Mouse (Mus musculus) forebrain, embryonic 10.5 days (tissue): ENCODE results near the gene Itgae. TPM values are rescaled to one million over a fixed set of nuclear protein-coding genes. Genes with fewer than 3 reads are reported as not detected.

Experiments used
- DNase-seq: peaks from one replicate; pipeline ENCODE4 v3.0.0-alpha.2; 2017; ENCODE audit warnings: low spot score; ENCODE audit errors: extremely low spot score
- H3K27ac ChIP-seq: fragments of 300-500 bp; sonication (generic); 2 replicates; pipeline ENCODE4 v1.5.1; 2016; ENCODE audit warnings: mild to moderate bottlenecking
- H3K27me3 ChIP-seq: fragments of 300-500 bp; sonication (generic); 2 replicates; pipeline ENCODE4 v1.6.1; 2016; ENCODE audit warnings: mild to moderate bottlenecking; ENCODE audit not compliant: poor library complexity, severe bottlenecking
- H3K36me3 ChIP-seq: fragments of 300-500 bp; sonication (generic); replicated peaks from 2 replicates; pipeline ENCODE4 v1.6.1; 2016; ENCODE audit warnings: mild to moderate bottlenecking, moderate library complexity
- H3K4me1 ChIP-seq: fragments of 300-500 bp; sonication (generic); 2 replicates; pipeline ENCODE4 v1.6.1; 2016
- H3K4me3 ChIP-seq: fragments of 300-500 bp; sonication (generic); 2 replicates; pipeline ENCODE4 v1.5.1; 2016; ENCODE audit warnings: mild to moderate bottlenecking, moderate library complexity
- H3K9me3 ChIP-seq: fragments of 300-500 bp; sonication (generic); 2 replicates; pipeline ENCODE4 v1.6.1; 2016; ENCODE audit warnings: mild to moderate bottlenecking, moderate library complexity
- WGBS: fragments of 180-500 bp; shearing (Covaris S2); methylation state at CpG from one replicate; pipeline ENCODE4 v1.1.7; 2016; 5-methylcytosine and 5-hydroxymethylcytosine counted together
- polyA plus RNA-seq: library from polyadenylated mRNA; unstranded; fragments of >200 nt; fragmentation: Nextera tagmentation; extraction: Ambion mirVana; gene quantifications from 2 replicates; pipeline ENCODE4 v1.2.1, GENCODE M21; 2016

The Itgae gene
- polyA plus RNA-seq, 1 experiment from 2014 or later = 0.45 TPM

DNA sequence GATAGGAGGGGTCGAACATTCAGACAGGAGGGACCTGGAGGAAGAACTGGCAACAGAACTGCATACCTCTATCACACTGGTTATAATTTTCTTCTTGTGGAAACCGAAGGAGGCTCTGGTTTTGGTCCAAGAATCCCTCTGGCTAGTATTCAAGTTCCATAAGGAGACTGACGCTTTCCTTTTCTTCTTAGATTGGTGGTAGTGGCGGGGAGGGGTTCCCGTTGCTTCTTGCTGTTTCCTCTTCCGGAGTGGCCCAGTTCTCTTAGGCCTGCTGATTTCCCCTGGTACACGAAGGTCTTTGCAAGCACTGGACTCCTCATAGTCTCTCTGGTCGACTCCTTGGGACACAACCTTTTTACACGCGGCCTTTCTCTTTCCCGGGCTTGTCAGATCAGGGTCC, 46.7 kb downstream of the Itgae start:
- Histone ChIP-seq H3K9me3 (peaks cover 37% of the 10 kb centered on the region), H3K4me3 (peak overlapping the region; percentile 81), H3K27ac (peak overlapping the region; percentile 94), H3K4me1 (peaks cover 42% of the 10 kb centered on the region), H3K36me3 (peaks cover 48% of the 10 kb centered on the region), H3K27me3 (no peaks in the 10 kb centered on the region)
- WGBS = 57% methylated on average over 11 of the region's 11 CpGs
- DNase-seq = no peak

DNA sequence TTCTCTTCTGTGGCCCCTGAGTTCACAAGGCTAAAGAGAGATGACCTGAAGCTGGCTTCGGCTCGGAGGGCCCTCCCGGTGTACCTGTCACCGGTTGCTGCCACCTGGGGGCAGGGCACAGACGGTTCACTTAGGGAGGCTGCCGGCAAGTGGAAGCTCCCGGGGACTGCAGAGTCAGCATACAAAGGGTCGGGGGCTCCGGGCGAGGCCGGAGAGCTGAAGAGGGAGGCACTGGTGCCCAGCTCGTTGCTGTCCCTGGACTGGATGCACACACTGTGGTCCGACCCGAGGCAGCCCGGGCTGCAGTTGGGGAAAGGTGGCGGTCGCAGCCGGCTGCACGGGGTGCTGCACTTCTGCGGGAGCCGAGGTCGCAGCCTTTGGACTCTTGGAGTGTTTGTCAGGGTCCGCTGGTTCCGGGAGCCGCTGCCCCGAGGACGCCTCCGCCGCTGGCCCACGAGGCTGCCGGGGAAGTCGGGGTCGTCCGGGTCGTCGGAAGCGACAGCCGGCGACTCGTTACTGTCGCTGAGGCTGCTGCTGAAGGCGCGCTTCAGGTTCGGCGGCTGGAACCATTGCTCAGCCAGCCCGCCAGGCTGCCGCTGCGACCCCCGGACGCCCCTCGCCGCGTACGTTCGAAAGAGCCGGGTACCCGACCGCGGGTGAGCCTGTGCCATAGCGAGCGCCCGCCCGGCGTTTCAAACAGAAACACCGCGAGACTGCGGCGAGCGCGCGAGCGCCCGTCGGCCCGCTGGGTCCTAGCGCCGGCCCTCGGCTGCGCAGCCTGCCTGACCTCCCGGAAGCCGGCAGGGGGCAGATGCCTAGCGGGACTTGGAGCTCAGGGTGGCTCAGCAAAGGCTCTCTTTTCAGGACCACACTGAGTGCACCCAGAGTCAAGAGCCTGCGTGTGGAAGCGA, 47.5 kb downstream of the Itgae start, which contains the start of gene Haspin:
TSS of gene Haspin (minus strand) at position 704 of the 911 bp plus-strand sequence.
- H3K4me3 ChIP-seq = peak within 1 kb of the TSS; percentile 81
- WGBS = under 1% methylated on average over 84 of the region's 84 CpGs
- H3K4me1 ChIP-seq = peaks cover 42% of the 10 kb centered on the region
- no peaks in the 10 kb centered on the region for H3K27me3 ChIP-seq
- peaks cover 33% of the 10 kb centered on the region for H3K9me3 ChIP-seq
- peak; percentile 89 for DNase-seq
- H3K36me3 ChIP-seq = peaks cover 40% of the 10 kb centered on the region
- peak within 1 kb of the TSS; percentile 94 for H3K27ac ChIP-seq

- H3K4me3 ChIP-seq = no peak overlapping the region
- DNase-seq = no peak
- no peak overlapping the region for H3K27ac ChIP-seq
- no peaks in the 10 kb centered on the region for H3K36me3 ChIP-seq
- 62% methylated on average over 1 of the region's 1 CpGs for WGBS
- H3K27me3 ChIP-seq = no peaks in the 10 kb centered on the region
- no peaks in the 10 kb centered on the region for H3K9me3 ChIP-seq
- H3K4me1 ChIP-seq = peaks cover 7% of the 10 kb centered on the region; the same call in 1 of the 2 replicates
These were observed 53.9 kb downstream of the Itgae start for GRCm38 (mm10) chr11:73144261-73144681.

DNA sequence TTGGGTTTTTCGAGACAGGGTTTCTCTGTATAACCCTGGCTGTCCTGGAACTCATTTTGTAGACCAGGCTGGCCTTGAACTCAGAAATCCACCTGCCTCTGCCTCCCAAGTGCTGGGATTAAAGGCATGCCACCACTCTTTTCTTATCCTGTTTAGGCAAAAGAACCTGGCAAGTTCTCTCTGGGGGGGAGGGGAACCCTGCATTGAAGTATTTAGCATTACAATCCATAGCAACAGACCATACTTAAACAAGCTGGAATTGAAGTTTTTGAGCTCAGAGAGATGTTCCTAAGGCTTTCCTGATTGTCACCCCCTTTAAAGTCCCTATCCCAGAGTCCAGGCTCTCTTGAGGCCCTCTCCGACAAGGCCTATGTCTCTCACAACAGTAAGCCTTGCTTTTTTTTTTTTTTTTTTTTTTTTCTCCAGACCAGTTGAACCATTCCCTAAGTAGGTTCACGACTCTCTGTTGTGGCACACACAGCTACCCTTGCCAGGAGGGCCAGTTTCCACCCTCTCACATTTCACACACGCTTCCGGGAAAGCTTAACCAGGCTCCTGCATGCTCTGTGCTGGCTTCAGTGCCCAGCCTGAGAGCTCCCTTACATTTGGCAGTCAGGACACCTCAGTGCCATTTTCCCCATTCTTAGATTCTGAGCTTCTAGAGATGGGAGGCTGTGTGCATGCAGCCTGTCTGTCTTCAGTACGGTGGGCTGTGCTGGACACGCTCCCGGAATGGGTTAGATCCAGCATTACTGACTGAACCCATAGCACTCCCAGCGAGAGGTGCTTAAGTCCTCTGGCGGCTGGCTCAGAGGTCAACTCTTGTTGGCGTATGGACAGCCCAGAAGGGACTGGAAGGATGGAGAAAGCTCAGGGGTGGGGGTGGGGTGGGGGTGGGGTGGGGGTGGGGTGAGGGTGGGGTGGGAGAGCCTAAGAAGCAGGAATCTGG, 55.9 kb downstream of the Itgae start:
- WGBS = 61% methylated on average over 11 of the region's 11 CpGs
- H3K27me3 ChIP-seq = no peaks in the 10 kb centered on the region
- DNase-seq = no peak
- H3K4me1 ChIP-seq = peaks cover 7% of the 10 kb centered on the region; the same call in 1 of the 2 replicates
- no peaks in the 10 kb centered on the region for H3K36me3 ChIP-seq
- H3K27ac ChIP-seq = 0 out of 2 replicates have a peak overlapping the region, but pooled peaks have one; percentile 30
- no peaks in the 10 kb centered on the region for H3K9me3 ChIP-seq
- H3K4me3 ChIP-seq = no peak overlapping the region

- WGBS = 64% methylated on average over 7 of the region's 7 CpGs
- Histone ChIP-seq H3K27me3 (no peaks in the 10 kb centered on the region), H3K27ac (0 out of 2 replicates have a peak overlapping the region, but pooled peaks have one; percentile 30)
These were observed 56.6 kb downstream of the Itgae start for GRCm38 (mm10) chr11:73146975-73147365.

GRCm38 (mm10) chr11:73148209-73148608, 57.8 kb downstream of the Itgae start:
- H3K4me1 ChIP-seq = peaks cover 7% of the 10 kb centered on the region; the same call in 1 of the 2 replicates
- no peak overlapping the region for H3K27ac ChIP-seq
- DNase-seq = no peak
- no peak overlapping the region for H3K4me3 ChIP-seq
- H3K9me3 ChIP-seq = no peaks in the 10 kb centered on the region
- WGBS = 76% methylated on average over 9 of the region's 9 CpGs
- no peaks in the 10 kb centered on the region for H3K36me3 ChIP-seq
- H3K27me3 ChIP-seq = no peaks in the 10 kb centered on the region

More at GRCm38 (mm10) chr11:73146975-73147365, 56.6 kb downstream of the Itgae start:
- Histone ChIP-seq H3K4me1 (peaks cover 7% of the 10 kb centered on the region; the same call in 1 of the 2 replicates), H3K36me3 (no peaks in the 10 kb centered on the region), H3K4me3 (no peak overlapping the region), H3K9me3 (no peaks in the 10 kb centered on the region)
- DNase-seq = no peak

GRCm38 (mm10) chr11:73155071-73155470, 64.7 kb downstream of the Itgae start:
- Histone ChIP-seq H3K27ac (no peak overlapping the region), H3K4me1 (peaks cover 4% of the 10 kb centered on the region), H3K4me3 (no peak overlapping the region), H3K36me3 (no peaks in the 10 kb centered on the region), H3K27me3 (peaks cover 22% of the 10 kb centered on the region), H3K9me3 (no peaks in the 10 kb centered on the region)
- 85% methylated on average over 6 of the region's 6 CpGs for WGBS
- DNase-seq = no peak

DNA sequence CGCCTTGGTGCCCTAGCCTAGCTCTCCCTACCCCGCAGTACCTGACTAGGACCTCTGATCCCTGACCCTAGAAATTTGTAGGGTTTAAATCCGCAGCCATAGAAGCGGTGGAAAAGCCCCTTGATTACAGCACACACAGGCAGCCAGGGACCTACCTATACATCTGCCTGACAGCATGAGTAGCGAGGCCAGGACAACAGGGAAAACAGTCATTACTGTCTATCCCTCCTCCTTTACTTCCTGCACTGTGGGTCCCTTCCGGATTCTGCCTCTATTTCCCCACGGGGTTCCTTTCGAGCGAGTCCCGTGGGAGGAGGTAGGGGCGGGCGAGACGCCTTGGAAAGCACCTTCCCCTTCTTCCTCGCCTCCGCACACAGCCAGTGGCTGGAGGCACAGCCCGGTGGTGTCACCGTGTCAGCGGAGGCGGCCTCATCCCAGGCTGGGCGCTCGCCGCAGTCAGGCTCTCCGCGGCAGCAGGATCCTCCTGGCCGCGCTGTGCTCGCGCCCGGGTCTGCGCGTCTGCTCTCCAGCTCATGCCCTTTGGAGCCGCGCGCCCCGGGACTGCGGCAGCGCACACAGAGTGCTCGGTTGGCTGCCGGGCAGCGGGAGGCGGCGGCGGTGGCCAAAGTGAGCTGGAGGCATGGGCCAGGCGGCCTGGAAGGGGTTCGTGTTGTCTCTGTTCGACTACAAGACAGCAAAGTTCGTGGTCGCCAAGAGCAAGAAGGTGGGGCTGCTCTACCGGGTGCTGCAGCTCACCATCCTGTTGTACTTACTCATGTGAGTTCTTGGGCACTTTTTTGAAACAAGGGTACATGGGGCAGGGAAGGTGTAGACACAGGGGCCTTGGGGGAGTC, 69.8 kb downstream of the Itgae start, which contains the start of gene P2rx5:
TSS of gene P2rx5 (plus strand) at position 465 of the 854 bp plus-strand sequence.
- DNase-seq = peak; percentile 32
- H3K27ac ChIP-seq = 0 out of 2 replicates have a peak within 1 kb of the TSS, but pooled peaks have one; percentile 30
- H3K27me3 ChIP-seq = peaks cover 40% of the 10 kb centered on the region
- H3K36me3 ChIP-seq = no peaks in the 10 kb centered on the region
- WGBS = 3% methylated on average over 49 of the region's 49 CpGs
- H3K9me3 ChIP-seq = no peaks in the 10 kb centered on the region
- H3K4me3 ChIP-seq = peak within 1 kb of the TSS; percentile 54
- peaks cover 16% of the 10 kb centered on the region for H3K4me1 ChIP-seq

DNA sequence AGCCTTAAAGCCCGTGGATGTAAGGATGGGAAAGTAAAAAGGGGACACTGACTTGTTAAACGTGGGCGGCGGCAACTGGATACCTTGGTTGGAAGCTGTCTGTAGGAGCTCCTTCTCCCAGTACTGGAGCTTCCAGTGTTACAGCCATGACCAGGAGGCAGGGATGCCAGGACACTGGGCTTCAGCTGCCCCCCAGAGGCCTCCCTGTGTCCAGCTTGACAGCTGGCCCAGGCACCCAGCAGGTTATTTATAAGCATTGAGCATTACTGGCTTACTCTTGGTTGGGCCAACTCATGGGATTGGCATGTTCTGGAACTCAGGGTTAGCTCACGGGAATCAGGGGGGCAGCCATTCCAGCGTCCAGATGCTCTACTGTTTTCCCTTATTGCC, 70.4 kb downstream of the Itgae start:
- Histone ChIP-seq H3K4me3 (peak overlapping the region; percentile 54), H3K9me3 (no peaks in the 10 kb centered on the region), H3K27me3 (peaks cover 40% of the 10 kb centered on the region), H3K36me3 (no peaks in the 10 kb centered on the region), H3K27ac (no peak overlapping the region), H3K4me1 (peaks cover 16% of the 10 kb centered on the region)
- DNase-seq = no peak
- 26% methylated on average over 6 of the region's 6 CpGs for WGBS

GRCm38 (mm10) chr11:73161616-73162015, 71.2 kb downstream of the Itgae start:
- H3K4me1 ChIP-seq = peaks cover 21% of the 10 kb centered on the region
- no peaks in the 10 kb centered on the region for H3K36me3 ChIP-seq
- no peak overlapping the region for H3K27ac ChIP-seq
- 92% methylated on average over 4 of the region's 4 CpGs for WGBS
- no peak overlapping the region for H3K4me3 ChIP-seq
- no peaks in the 10 kb centered on the region for H3K9me3 ChIP-seq
- DNase-seq = no peak
- peaks cover 40% of the 10 kb centered on the region for H3K27me3 ChIP-seq

DNA sequence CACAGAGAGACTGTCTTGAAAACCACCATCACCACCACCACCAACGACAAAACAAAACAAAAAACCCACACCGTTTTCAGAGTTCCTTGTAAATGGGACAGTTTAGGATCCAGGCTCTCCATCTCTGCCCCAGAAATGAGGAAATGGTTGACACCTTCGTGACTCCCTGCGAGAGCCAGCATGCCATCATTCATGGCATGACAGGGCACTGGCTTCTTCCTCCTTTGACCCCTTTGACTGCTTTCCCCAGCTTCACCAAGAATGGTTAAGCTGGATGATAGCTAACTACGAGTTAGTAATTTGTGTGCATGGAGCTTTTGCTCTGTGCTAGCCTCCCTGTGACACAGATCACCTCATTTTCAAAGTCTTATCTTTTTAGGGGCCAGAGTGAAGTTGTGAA, 71.9 kb downstream of the Itgae start:
- peaks cover 40% of the 10 kb centered on the region for H3K27me3 ChIP-seq
- peaks cover 21% of the 10 kb centered on the region for H3K4me1 ChIP-seq
- no peak for DNase-seq
- WGBS = 85% methylated on average over 5 of the region's 5 CpGs
- H3K36me3 ChIP-seq = no peaks in the 10 kb centered on the region
- no peaks in the 10 kb centered on the region for H3K9me3 ChIP-seq
- H3K4me3 ChIP-seq = no peak overlapping the region
- H3K27ac ChIP-seq = no peak overlapping the region
